Mouse (Mus musculus) lung, adult 2 months (tissue): ENCODE results near the gene Mzf1.

Source experiments
- CTCF ChIP-seq: fragments of 200-500 bp; IDR thresholded peaks from 2 replicates; pipeline ENCODE4 v1.5.1; 2011; ENCODE audit warnings: mild to moderate bottlenecking, low read length, control low read depth; ENCODE audit not compliant: insufficient read depth
- POLR2A ChIP-seq: fragments of 200-500 bp; IDR thresholded peaks from 2 replicates; pipeline ENCODE4 v1.6.1; 2011; ENCODE audit warnings: low read depth, mild to moderate bottlenecking, control low read depth, low read length, borderline replicate concordance; ENCODE audit errors: extremely low read depth

- TF ChIP-seq CTCF (no peak), POLR2A (no peak)
These were observed 17.2 kb downstream of the Mzf1 start for GRCm38 (mm10) chr7:13037366-13037765.
